Mouse (Mus musculus) ES-Bruce4 (cell line): Measurements from ENCODE around the gene Igfbpl1.

Source experiments
- CTCF ChIP-seq: IDR thresholded peaks from one replicate; pipeline ENCODE4 v1.8.1; 2011; ENCODE audit warnings: low read depth, low read length
- POLR2A ChIP-seq: IDR thresholded peaks from one replicate; pipeline ENCODE4 v1.8.1; 2011; ENCODE audit warnings: low read length; ENCODE audit not compliant: insufficient read depth

DNA sequence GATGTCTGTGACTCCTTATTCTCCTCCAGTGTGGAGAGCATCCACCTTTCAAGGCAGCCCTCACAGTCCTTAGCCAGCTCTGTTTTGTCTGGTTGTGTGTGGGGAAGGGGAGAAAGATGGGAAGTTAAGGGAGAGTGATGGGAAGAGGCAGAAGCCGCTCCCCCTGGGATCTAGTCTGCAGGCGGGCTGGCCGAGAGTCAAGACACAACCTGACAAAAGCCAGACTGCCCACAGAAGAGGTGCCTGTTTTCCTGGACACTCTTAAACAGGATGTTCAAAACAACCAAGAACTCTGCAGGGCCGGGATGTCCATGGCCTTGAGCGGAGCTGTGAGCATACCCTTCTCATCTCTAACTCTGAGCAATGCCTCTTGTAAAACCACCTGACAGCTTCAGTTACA is 30.0 kb downstream of the Igfbpl1 start:
- TF ChIP-seq POLR2A (no peak), CTCF (no peak)
